Mouse (Mus musculus): ENCODE measurements around the gene Rbm43.
"Not testable (repeated sequence)": the region's sequence is repeated elsewhere in the genome, so short reads cannot be mapped to it uniquely, and the experiment has no call there.

The Rbm43 gene

GRCm38 (mm10) chr2:51912740-51913139 is 22.2 kb downstream of the Rbm43 start:
- DNase-seq: peak in 1 of 2 experiments; percentile 12

- DNase-seq: no peak
Measured at GRCm38 (mm10) chr2:51911864-51912263, 23.1 kb downstream of the Rbm43 start.

GRCm38 (mm10) chr2:51907538-51908110 is 27.3 kb downstream of the Rbm43 start:
- DNase-seq: no peak

GRCm38 (mm10) chr2:51905637-51906036 is 29.3 kb downstream of the Rbm43 start:
- no peak for DNase-seq

GRCm38 (mm10) chr2:51892411-51892901 is 42.5 kb downstream of the Rbm43 start:
- DNase-seq: no peak

- no peak for DNase-seq
Measured at GRCm38 (mm10) chr2:51890961-51891360, 44.0 kb downstream of the Rbm43 start.

- DNase-seq: not testable (repeated sequence)
Measured at GRCm38 (mm10) chr2:51890139-51890538, 44.8 kb downstream of the Rbm43 start.

- DNase-seq: no peak
Measured at GRCm38 (mm10) chr2:51880143-51880542, 54.8 kb downstream of the Rbm43 start.

All from lung, adult 18-20 months (tissue).